Mouse (Mus musculus) midbrain, embryonic 15.5 days (tissue): ENCODE data around the gene Cdkn1a. TPM values are rescaled to one million over a fixed set of nuclear protein-coding genes. Genes with fewer than 3 reads are reported as not detected.
A peak's percentile ranks its signal among the peaks of the same experiment; 100 is the strongest.

Source experiments
- ATAC-seq: fragments of 200-750 bp; cut with Nextera tagmentation; replicated peaks from 2 replicates; pipeline ENCODE4 v1.8.0; 2017; ENCODE audit warnings: moderate TSS enrichment
- H3K27ac ChIP-seq: fragments of 300-500 bp; sonication (generic); 2 replicates; pipeline ENCODE4 v1.5.1; 2015; ENCODE audit warnings: mild to moderate bottlenecking, inconsistent platforms
- H3K27me3 ChIP-seq: fragments of 300-500 bp; sonication (generic); replicated peaks from 2 replicates; pipeline ENCODE4 v1.6.1; 2015; ENCODE audit warnings: inconsistent platforms
- H3K36me3 ChIP-seq: fragments of 300-500 bp; sonication (generic); replicated peaks from 2 replicates; pipeline ENCODE4 v1.6.1; 2015; ENCODE audit warnings: inconsistent platforms
- H3K4me1 ChIP-seq: fragments of 300-500 bp; sonication (generic); 2 replicates; pipeline ENCODE4 v1.6.1; 2015; ENCODE audit warnings: inconsistent platforms
- H3K4me2 ChIP-seq: fragments of 300-500 bp; sonication (generic); 2 replicates; pipeline ENCODE4 v1.6.1; 2015; ENCODE audit warnings: inconsistent platforms, mild to moderate bottlenecking, moderate library complexity
- H3K4me3 ChIP-seq: fragments of 300-500 bp; sonication (generic); 2 replicates; pipeline ENCODE4 v1.5.1; 2015; ENCODE audit warnings: mild to moderate bottlenecking, inconsistent platforms
- H3K9ac ChIP-seq: fragments of 300-500 bp; sonication (generic); 2 replicates; pipeline ENCODE4 v1.6.1; 2015; ENCODE audit warnings: mild to moderate bottlenecking, inconsistent platforms
- H3K9me3 ChIP-seq: fragments of 300-500 bp; sonication (generic); 2 replicates; pipeline ENCODE4 v1.6.1; 2016; ENCODE audit warnings: inconsistent platforms
- WGBS: fragments of 180-500 bp; shearing (Covaris S2); methylation state at CpG from one replicate; pipeline ENCODE4 v1.1.7; 2015; ENCODE audit warnings: mixed read lengths; 5-methylcytosine and 5-hydroxymethylcytosine counted together
- polyA plus RNA-seq: library from polyadenylated mRNA; unstranded; fragments of >200 nt; fragmentation: Nextera tagmentation; extraction: Ambion mirVana; gene quantifications from 2 replicates; pipeline ENCODE4 v1.2.1, GENCODE M21; 2015

Cdkn1a gene
- polyA plus RNA-seq, 1 experiment from 2014 or later, result 97.7 TPM

DNA sequence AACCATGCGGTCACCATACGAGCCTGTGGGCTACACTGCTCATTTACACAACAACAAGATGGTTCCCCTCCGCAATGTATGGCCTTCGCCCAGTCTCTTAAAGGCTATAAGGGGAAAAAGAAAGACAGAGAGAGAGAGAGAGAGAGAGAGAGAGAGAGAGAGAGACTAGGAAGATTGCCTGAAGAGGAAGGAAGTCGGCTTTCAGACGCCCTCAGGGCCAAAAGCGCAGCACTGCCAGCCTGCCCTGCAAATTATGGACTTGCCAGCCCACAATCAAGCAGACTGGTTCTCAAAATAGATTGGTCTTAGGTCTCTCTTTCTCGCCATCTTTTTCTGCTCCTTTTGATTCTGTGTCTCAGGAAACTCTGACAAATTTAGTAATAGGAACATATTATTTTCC lies 14.5 kb upstream of the Cdkn1a start:
- Histone ChIP-seq H3K27ac (no peak overlapping the region), H3K9ac (no peak overlapping the region), H3K4me2 (no peak overlapping the region), H3K36me3 (no peaks in the 10 kb centered on the region), H3K4me1 (peaks cover 21% of the 10 kb centered on the region), H3K4me3 (no peak overlapping the region), H3K27me3 (peaks cover 9% of the 10 kb centered on the region; the same call in 1 of the 2 replicates), H3K9me3 (no peaks in the 10 kb centered on the region)
- 92% methylated on average over 8 of the region's 8 CpGs for WGBS
- ATAC-seq, result no peak

- Histone ChIP-seq H3K9me3 (no peaks in the 10 kb centered on the region), H3K27me3 (peaks cover 9% of the 10 kb centered on the region; the same call in 1 of the 2 replicates), H3K36me3 (no peaks in the 10 kb centered on the region), H3K4me1 (peaks cover 28% of the 10 kb centered on the region), H3K9ac (no peak overlapping the region), H3K4me2 (peak overlapping the region; percentile 33), H3K27ac (peak overlapping the region; percentile 17; the same call in 1 of the 2 replicates), H3K4me3 (peak overlapping the region; percentile 16)
- WGBS, result 16% methylated on average over 14 of the region's 14 CpGs
- ATAC-seq, result no peak
Observed at GRCm38 (mm10) chr17:29077786-29078509, 12.8 kb upstream of the Cdkn1a start.

DNA sequence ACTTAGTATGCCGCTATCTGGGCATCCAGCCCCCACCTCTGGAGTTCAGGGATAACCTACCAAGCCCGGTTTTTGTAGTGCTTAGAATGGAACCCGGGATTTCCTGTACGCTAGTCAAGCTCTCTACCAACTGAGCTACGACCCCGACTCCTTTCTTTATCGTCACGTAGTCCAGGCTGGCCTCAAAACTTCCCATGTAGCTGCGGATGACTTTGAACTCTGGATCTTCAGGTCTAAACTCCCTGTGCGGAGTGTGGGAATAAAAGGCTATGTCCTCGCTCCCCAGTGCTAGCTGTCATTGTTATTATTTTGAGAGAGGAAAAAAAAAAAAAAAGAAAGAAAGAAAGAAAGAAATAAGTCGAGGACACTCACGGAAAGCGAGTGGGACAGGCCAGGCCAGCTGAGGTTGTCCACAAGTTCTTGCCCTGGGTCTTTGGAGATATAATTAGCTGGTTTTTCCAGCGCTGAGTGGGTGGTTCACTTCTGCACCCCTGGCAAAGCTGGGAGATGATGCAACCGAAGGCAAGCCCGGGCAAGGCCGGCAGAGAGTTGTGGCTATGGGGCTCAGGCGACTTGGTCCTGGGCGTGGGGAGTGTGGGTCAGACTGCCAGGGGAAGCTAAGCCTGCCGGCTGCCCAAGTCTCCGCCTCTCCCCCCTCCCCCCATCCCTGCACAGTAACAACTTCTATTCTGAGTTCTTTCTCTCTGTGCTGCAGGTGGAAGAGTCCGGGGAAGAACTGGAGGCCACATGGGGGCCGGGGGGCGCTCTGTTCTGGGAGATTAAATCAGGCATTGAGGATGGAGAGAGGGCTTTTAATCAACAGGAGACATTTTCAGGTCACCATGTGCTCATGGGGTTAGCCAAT lies 12.0 kb upstream of the Cdkn1a start:
- Histone ChIP-seq H3K27ac (peak overlapping the region; percentile 17; the same call in 1 of the 2 replicates), H3K4me3 (peak overlapping the region; percentile 16), H3K9ac (no peak overlapping the region), H3K9me3 (no peaks in the 10 kb centered on the region), H3K4me2 (peak overlapping the region; percentile 33), H3K4me1 (peaks cover 25% of the 10 kb centered on the region), H3K27me3 (peaks cover 9% of the 10 kb centered on the region; the same call in 1 of the 2 replicates), H3K36me3 (no peaks in the 10 kb centered on the region)
- 3% methylated on average over 25 of the region's 25 CpGs for WGBS
- no peak for ATAC-seq

GRCm38 (mm10) chr17:29080758-29081617 lies 9.8 kb upstream of the Cdkn1a start:
- no peak for ATAC-seq

GRCm38 (mm10) chr17:29081618-29082381 lies 9.0 kb upstream of the Cdkn1a start:
- Histone ChIP-seq H3K27me3 (peaks cover 9% of the 10 kb centered on the region; the same call in 1 of the 2 replicates), H3K9ac (no peak overlapping the region), H3K4me2 (peak overlapping the region; percentile 18), H3K36me3 (no peaks in the 10 kb centered on the region), H3K27ac (0 out of 2 replicates have a peak overlapping the region, but pooled peaks have one; percentile 44), H3K4me1 (peaks cover 25% of the 10 kb centered on the region), H3K4me3 (no peak overlapping the region), H3K9me3 (no peaks in the 10 kb centered on the region)
- WGBS, result 2% methylated on average over 21 of the region's 21 CpGs
- ATAC-seq, result no peak

More at GRCm38 (mm10) chr17:29080758-29081617, 9.8 kb upstream of the Cdkn1a start:
- Histone ChIP-seq H3K27me3 (peaks cover 9% of the 10 kb centered on the region; the same call in 1 of the 2 replicates), H3K4me1 (peaks cover 25% of the 10 kb centered on the region), H3K9me3 (no peaks in the 10 kb centered on the region), H3K9ac (no peak overlapping the region), H3K36me3 (no peaks in the 10 kb centered on the region), H3K4me2 (peak overlapping the region; percentile 18; the same call in 1 of the 2 replicates), H3K27ac (0 out of 2 replicates have a peak overlapping the region, but pooled peaks have one; percentile 44), H3K4me3 (no peak overlapping the region)
- WGBS, result 3% methylated on average over 23 of the region's 23 CpGs

DNA sequence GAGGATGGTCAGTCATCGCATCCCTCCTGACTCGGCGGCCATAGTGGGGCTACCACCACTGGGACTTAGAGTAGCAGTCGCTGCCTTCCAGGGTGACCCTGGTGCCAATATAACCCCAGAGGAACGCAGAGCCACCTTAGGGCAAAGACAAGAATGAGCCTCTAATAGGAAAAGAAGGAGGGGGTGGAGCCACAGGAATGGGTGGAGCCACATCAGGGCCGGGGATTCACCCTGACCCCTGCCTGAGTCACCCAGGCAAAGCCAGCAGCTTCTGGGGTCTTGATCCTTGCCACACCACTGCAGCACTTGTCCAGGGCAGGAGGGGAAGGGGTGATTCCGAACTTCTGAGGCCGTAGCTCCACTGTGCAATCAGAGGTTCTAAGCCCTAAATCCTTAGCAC lies 7.2 kb upstream of the Cdkn1a start:
- Histone ChIP-seq H3K27me3 (peaks cover 9% of the 10 kb centered on the region; the same call in 1 of the 2 replicates), H3K36me3 (no peaks in the 10 kb centered on the region), H3K4me3 (no peak overlapping the region), H3K9me3 (no peaks in the 10 kb centered on the region), H3K4me1 (peaks cover 19% of the 10 kb centered on the region), H3K27ac (no peak overlapping the region), H3K9ac (no peak overlapping the region), H3K4me2 (no peak overlapping the region)
- WGBS, result 92% methylated on average over 8 of the region's 8 CpGs
- ATAC-seq, result no peak

DNA sequence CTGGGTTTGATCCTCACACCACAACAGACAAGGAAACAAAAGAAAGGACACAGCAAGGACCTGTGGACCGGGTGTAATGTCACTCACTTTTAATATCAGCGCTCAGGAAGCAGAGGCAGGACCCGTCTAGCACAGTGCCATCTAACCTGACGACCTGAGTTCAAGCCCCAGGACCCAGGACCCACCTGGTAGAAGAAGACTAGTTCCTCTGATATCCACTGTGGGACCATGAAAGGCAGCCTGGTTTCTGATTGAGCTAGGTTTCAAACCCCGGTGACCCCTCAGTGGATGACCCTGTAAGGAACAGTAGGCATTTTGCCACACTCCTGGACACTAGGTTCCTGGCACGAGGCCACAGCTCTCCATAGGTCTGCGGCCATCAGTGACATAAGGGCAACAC lies 6.1 kb upstream of the Cdkn1a start:
- Histone ChIP-seq H3K4me3 (no peak overlapping the region), H3K27ac (no peak overlapping the region), H3K4me1 (peaks cover 15% of the 10 kb centered on the region), H3K9ac (no peak overlapping the region), H3K4me2 (no peak overlapping the region), H3K27me3 (peaks cover 6% of the 10 kb centered on the region; the same call in 1 of the 2 replicates), H3K9me3 (no peaks in the 10 kb centered on the region), H3K36me3 (no peaks in the 10 kb centered on the region)
- WGBS, result 93% methylated on average over 7 of the region's 7 CpGs
- ATAC-seq, result no peak

GRCm38 (mm10) chr17:29085266-29085665 lies 5.5 kb upstream of the Cdkn1a start:
- Histone ChIP-seq H3K9ac (no peak overlapping the region), H3K36me3 (no peaks in the 10 kb centered on the region), H3K4me2 (no peak overlapping the region), H3K4me1 (peaks cover 15% of the 10 kb centered on the region), H3K27ac (no peak overlapping the region), H3K4me3 (no peak overlapping the region), H3K9me3 (no peaks in the 10 kb centered on the region), H3K27me3 (peaks cover 6% of the 10 kb centered on the region; the same call in 1 of the 2 replicates)
- 83% methylated on average over 10 of the region's 10 CpGs for WGBS
- no peak for ATAC-seq

DNA sequence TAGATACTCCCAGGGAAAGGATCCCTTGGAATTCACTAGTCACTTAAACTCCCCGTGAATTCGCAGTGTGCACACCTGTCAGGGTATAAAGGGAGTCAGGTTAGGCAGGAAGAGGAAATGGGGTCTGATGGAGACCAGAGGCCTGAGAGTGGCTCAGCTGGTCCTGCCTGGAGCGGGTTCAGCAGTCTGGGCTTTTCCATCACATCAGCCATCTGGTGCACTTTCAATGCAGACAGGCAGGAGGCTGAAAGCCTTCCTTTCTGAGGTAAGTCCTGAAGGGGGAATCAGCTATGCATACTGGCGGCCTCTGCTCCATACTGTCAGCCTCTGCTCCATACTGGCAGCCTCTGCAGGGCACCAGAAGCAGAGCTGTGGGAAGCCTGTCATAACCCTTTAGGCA lies 3.9 kb upstream of the Cdkn1a start:
- 73% methylated on average over 4 of the region's 4 CpGs for WGBS
- no peak overlapping the region for H3K27ac ChIP-seq
- ATAC-seq, result no peak

DNA sequence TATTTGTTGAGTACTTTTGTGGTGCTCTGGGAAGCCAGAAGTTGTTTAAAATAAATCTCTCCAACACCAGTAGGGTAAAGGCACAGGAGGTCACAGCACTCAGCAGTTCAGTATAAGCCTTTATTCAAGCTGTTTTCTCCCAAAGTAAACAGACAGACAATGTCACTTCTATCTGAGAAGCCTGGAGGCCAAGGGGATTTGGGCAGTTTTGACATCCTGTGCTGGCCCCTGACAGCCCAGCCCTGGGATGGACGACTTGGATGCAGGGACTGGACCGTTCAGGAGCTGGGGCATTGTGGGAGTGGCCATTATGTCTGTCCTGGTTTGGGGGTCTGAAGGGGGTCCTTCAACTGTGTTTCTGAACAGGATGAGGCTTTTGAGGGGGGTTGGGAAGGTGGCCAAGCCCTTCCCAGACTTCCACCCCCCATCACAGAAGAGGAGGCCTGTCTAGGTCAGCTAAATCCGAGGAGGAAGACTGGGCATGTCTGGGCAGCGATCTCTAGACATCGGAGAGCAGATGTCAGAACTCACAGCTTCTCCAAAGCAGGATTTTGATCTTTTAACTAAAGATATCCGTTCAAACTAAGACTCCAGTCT lies 670 bp downstream of the Cdkn1a start:
- WGBS, result 47% methylated on average over 6 of the region's 6 CpGs
- no peak for ATAC-seq

More for the DNA sequence above, 3.9 kb upstream of the Cdkn1a start:
- H3K27me3 ChIP-seq, result 0 out of 2 replicates have a peak, but pooled peaks cover 8% of the 10 kb centered on the region
- H3K4me1 ChIP-seq, result peaks cover 3% of the 10 kb centered on the region; the same call in 1 of the 2 replicates
- no peaks in the 10 kb centered on the region for H3K36me3 ChIP-seq
- no peaks in the 10 kb centered on the region for H3K9me3 ChIP-seq
- no peak overlapping the region for H3K9ac ChIP-seq
- H3K4me2 ChIP-seq, result no peak overlapping the region
- no peak overlapping the region for H3K4me3 ChIP-seq

DNA sequence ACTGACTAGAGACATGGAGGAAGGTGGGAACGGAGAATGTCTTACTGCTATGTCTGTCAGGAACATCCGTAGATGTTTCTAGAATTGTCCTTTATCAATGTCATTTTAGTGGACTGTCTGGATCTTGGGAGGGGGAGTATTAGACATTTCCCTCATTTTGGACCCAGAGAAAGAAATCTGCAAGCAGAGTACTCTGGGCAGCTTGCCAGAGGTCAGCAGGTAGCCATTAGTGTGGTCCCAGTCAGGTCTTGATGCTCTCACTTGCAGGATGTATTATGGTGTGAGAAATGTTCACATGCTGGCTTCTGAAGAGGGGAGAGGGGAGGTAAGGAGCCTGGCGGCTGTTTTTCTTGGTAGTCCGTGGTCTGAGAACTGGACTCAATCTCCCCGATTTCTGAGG lies 1.7 kb downstream of the Cdkn1a start:
- H3K4me1 ChIP-seq, result peaks cover 23% of the 10 kb centered on the region
- no peak overlapping the region for H3K9ac ChIP-seq
- no peak overlapping the region for H3K4me3 ChIP-seq
- H3K4me2 ChIP-seq, result peak overlapping the region; percentile 92; the same call in 1 of the 2 replicates
- H3K36me3 ChIP-seq, result no peaks in the 10 kb centered on the region
- H3K9me3 ChIP-seq, result no peaks in the 10 kb centered on the region
- 63% methylated on average over 5 of the region's 5 CpGs for WGBS
- no peak for ATAC-seq
- peaks cover 22% of the 10 kb centered on the region for H3K27me3 ChIP-seq
- no peak overlapping the region for H3K27ac ChIP-seq

More for the DNA sequence above, 670 bp downstream of the Cdkn1a start:
- H3K27me3 ChIP-seq, result peaks cover 22% of the 10 kb centered on the region
- H3K4me1 ChIP-seq, result peaks cover 23% of the 10 kb centered on the region
- no peak overlapping the region for H3K9ac ChIP-seq
- H3K36me3 ChIP-seq, result no peaks in the 10 kb centered on the region
- H3K4me3 ChIP-seq, result no peak overlapping the region
- no peaks in the 10 kb centered on the region for H3K9me3 ChIP-seq
- no peak overlapping the region for H3K27ac ChIP-seq
- no peak overlapping the region for H3K4me2 ChIP-seq
